Mouse (Mus musculus): ENCODE results near the gene Kif2a. TPM values are rescaled to one million over a fixed set of nuclear protein-coding genes. Genes with fewer than 3 reads are reported as not detected.
"Not testable (repeated sequence)": the region's sequence is repeated elsewhere in the genome, so short reads cannot be mapped to it uniquely, and the experiment has no call there.

Gene Kif2a
- polyA plus RNA-seq, 1 experiment from 2014 or later: 29.7 TPM

- ATAC-seq (ENCODE audit: low FRiP score) (no peak), DNase-seq (ENCODE audit: low spot score) (no peak)
- no peak overlapping the region for H3K9ac ChIP-seq (ENCODE audit: low read depth, low read length)
- H3K27ac ChIP-seq (ENCODE audit: low read depth, low read length): no peak overlapping the region
- no peaks in the 10 kb centered on the region for H3K4me1 ChIP-seq (replicated peaks; ENCODE audit: control insufficient read depth, insufficient read depth, low read length)
- H3K27me3 ChIP-seq (ENCODE audit: control insufficient read depth, insufficient read depth, low read length): no peaks in the 10 kb centered on the region
- H3K4me3 ChIP-seq (ENCODE audit: low read depth, low read length): no peak overlapping the region
- no peaks in the 10 kb centered on the region for H3K36me3 ChIP-seq (ENCODE audit: control insufficient read depth, insufficient read depth, low read length)
- H3K9me3 ChIP-seq (ENCODE audit: control insufficient read depth, low read length): no peaks in the 10 kb centered on the region
- no peak overlapping the region for H3K4me2 ChIP-seq (replicated peaks; ENCODE audit: low read depth, low read length)
- 96% methylated on average over 2 of the region's 2 CpGs for WGBS
Measured at GRCm38 (mm10) chr13:106929201-106929600, 92.7 kb downstream of the Kif2a start.

- H3K27me3 ChIP-seq (ENCODE audit: control insufficient read depth, insufficient read depth, low read length): no peaks in the 10 kb centered on the region
- no peak overlapping the region for H3K9ac ChIP-seq (ENCODE audit: low read depth, low read length)
- H3K4me3 ChIP-seq (ENCODE audit: low read depth, low read length): no peak overlapping the region
- H3K27ac ChIP-seq (ENCODE audit: low read depth, low read length): no peak overlapping the region
- DNase-seq (ENCODE audit: low spot score) (no peak), ATAC-seq (ENCODE audit: low FRiP score) (no peak)
- WGBS: 96% methylated on average over 4 of the region's 4 CpGs
- no peaks in the 10 kb centered on the region for H3K36me3 ChIP-seq (ENCODE audit: control insufficient read depth, insufficient read depth, low read length)
- no peaks in the 10 kb centered on the region for H3K9me3 ChIP-seq (ENCODE audit: control insufficient read depth, low read length)
- H3K4me2 ChIP-seq (replicated peaks; ENCODE audit: low read depth, low read length): no peak overlapping the region
- no peaks in the 10 kb centered on the region for H3K4me1 ChIP-seq (replicated peaks; ENCODE audit: control insufficient read depth, insufficient read depth, low read length)
Measured at GRCm38 (mm10) chr13:106928296-106928695, 93.6 kb downstream of the Kif2a start.

- ATAC-seq (ENCODE audit: low FRiP score); H3K4me3 ChIP-seq (ENCODE audit: low read depth, low read length); H3K36me3 ChIP-seq (ENCODE audit: control insufficient read depth, insufficient read depth, low read length); H3K4me2 ChIP-seq (replicated peaks; ENCODE audit: low read depth, low read length); H3K4me1 ChIP-seq (replicated peaks; ENCODE audit: control insufficient read depth, insufficient read depth, low read length); H3K9ac ChIP-seq (ENCODE audit: low read depth, low read length); H3K27ac ChIP-seq (ENCODE audit: low read depth, low read length); H3K9me3 ChIP-seq (ENCODE audit: control insufficient read depth, low read length); DNase-seq (ENCODE audit: low spot score); H3K27me3 ChIP-seq (ENCODE audit: control insufficient read depth, insufficient read depth, low read length): not testable (repeated sequence)
- WGBS: over 99% methylated on average over 3 of the region's 3 CpGs
Measured at GRCm38 (mm10) chr13:106925921-106926320, 96.0 kb downstream of the Kif2a start.

- no peak overlapping the region for H3K9ac ChIP-seq (ENCODE audit: low read depth, low read length)
- H3K27me3 ChIP-seq (ENCODE audit: control insufficient read depth, insufficient read depth, low read length): no peaks in the 10 kb centered on the region
- no peaks in the 10 kb centered on the region for H3K36me3 ChIP-seq (ENCODE audit: control insufficient read depth, insufficient read depth, low read length)
- peak; percentile 58 for DNase-seq (ENCODE audit: low spot score)
- no peaks in the 10 kb centered on the region for H3K4me1 ChIP-seq (replicated peaks; ENCODE audit: control insufficient read depth, insufficient read depth, low read length)
- H3K4me2 ChIP-seq (replicated peaks; ENCODE audit: low read depth, low read length): no peak overlapping the region
- no peak for ATAC-seq (ENCODE audit: low FRiP score)
- no peaks in the 10 kb centered on the region for H3K9me3 ChIP-seq (ENCODE audit: control insufficient read depth, low read length)
- WGBS: 92% methylated on average over 7 of the region's 7 CpGs
- H3K4me3 ChIP-seq (ENCODE audit: low read depth, low read length): no peak overlapping the region
- H3K27ac ChIP-seq (ENCODE audit: low read depth, low read length): no peak overlapping the region
Measured at GRCm38 (mm10) chr13:106918322-106919050, 103.4 kb downstream of the Kif2a start.

- no peak overlapping the region for H3K4me3 ChIP-seq (ENCODE audit: low read depth, low read length)
- DNase-seq (ENCODE audit: low spot score) (no peak), ATAC-seq (ENCODE audit: low FRiP score) (no peak)
- no peaks in the 10 kb centered on the region for H3K9me3 ChIP-seq (ENCODE audit: control insufficient read depth, low read length)
- 88% methylated on average over 3 of the region's 3 CpGs for WGBS
- H3K9ac ChIP-seq (ENCODE audit: low read depth, low read length): no peak overlapping the region
- H3K36me3 ChIP-seq (ENCODE audit: control insufficient read depth, insufficient read depth, low read length): peaks cover 2% of the 10 kb centered on the region; the same call in 1 of the 2 replicates
- H3K4me2 ChIP-seq (replicated peaks; ENCODE audit: low read depth, low read length): no peak overlapping the region
- H3K27ac ChIP-seq (ENCODE audit: low read depth, low read length): no peak overlapping the region
- no peaks in the 10 kb centered on the region for H3K4me1 ChIP-seq (replicated peaks; ENCODE audit: control insufficient read depth, insufficient read depth, low read length)
- H3K27me3 ChIP-seq (ENCODE audit: control insufficient read depth, insufficient read depth, low read length): no peaks in the 10 kb centered on the region
Measured at GRCm38 (mm10) chr13:106913125-106913736, 108.7 kb downstream of the Kif2a start.

- 96% methylated on average over 10 of the region's 10 CpGs for WGBS
- H3K27ac ChIP-seq (ENCODE audit: low read depth, low read length): no peak overlapping the region
Measured at GRCm38 (mm10) chr13:106910096-106910495, 111.8 kb downstream of the Kif2a start.

More at GRCm38 (mm10) chr13:106910096-106910495, 111.8 kb downstream of the Kif2a start:
- no peak overlapping the region for H3K9ac ChIP-seq (ENCODE audit: low read depth, low read length)
- no peak overlapping the region for H3K4me3 ChIP-seq (ENCODE audit: low read depth, low read length)
- H3K4me1 ChIP-seq (replicated peaks; ENCODE audit: control insufficient read depth, insufficient read depth, low read length): no peaks in the 10 kb centered on the region
- no peaks in the 10 kb centered on the region for H3K27me3 ChIP-seq (ENCODE audit: control insufficient read depth, insufficient read depth, low read length)
- H3K9me3 ChIP-seq (ENCODE audit: control insufficient read depth, low read length): no peaks in the 10 kb centered on the region
- H3K4me2 ChIP-seq (replicated peaks; ENCODE audit: low read depth, low read length): no peak overlapping the region
- DNase-seq (ENCODE audit: low spot score): no peak
- H3K36me3 ChIP-seq (ENCODE audit: control insufficient read depth, insufficient read depth, low read length): peaks cover 4% of the 10 kb centered on the region
- no peak for ATAC-seq (ENCODE audit: low FRiP score)

Other genes starting within 250 kb of the Kif2a start
- gene Ipo11, start 85.2 kb downstream of the Kif2a start, polyA plus RNA-seq (2014; fragmentation: Nextera tagmentation; extraction: Ambion mirVana): 69.5 and 81.1 TPM in 2 replicates
- 48.3 and 49.0 TPM in 2 replicates for gene Dimt1, start 75.0 kb downstream of the Kif2a start, polyA plus RNA-seq (2014; fragmentation: Nextera tagmentation; extraction: Ambion mirVana)

Data from hindbrain, embryonic 11.5 days (tissue).